Mouse (Mus musculus): ENCODE data around the gene Slc35f6. TPM values are rescaled to one million over a fixed set of nuclear protein-coding genes. Genes with fewer than 3 reads are reported as not detected.

Gene Slc35f6
- total RNA-seq, 2 experiments from 2014 or later: 13.3 to 15.4 TPM

GRCm38 (mm10) chr5:30621211-30621790, 26.4 kb upstream of the Slc35f6 start:
- DNase-seq: no peak

DNA sequence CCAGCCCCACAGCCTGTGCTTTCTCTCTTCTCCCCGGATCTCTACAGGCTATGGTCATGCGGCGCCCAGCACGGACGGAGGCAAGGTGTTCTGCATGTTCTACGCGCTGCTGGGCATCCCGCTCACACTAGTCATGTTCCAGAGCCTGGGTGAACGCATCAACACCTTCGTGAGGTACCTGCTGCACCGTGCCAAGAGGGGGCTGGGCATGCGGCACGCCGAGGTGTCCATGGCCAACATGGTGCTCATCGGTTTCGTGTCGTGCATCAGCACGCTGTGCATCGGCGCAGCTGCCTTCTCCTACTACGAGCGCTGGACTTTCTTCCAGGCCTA, 25.9 kb upstream of the Slc35f6 start:
- DNase-seq: no peak

- DNase-seq: peak; percentile 13
These were observed 25.4 kb upstream of the Slc35f6 start for GRCm38 (mm10) chr5:30622177-30622840.

DNA sequence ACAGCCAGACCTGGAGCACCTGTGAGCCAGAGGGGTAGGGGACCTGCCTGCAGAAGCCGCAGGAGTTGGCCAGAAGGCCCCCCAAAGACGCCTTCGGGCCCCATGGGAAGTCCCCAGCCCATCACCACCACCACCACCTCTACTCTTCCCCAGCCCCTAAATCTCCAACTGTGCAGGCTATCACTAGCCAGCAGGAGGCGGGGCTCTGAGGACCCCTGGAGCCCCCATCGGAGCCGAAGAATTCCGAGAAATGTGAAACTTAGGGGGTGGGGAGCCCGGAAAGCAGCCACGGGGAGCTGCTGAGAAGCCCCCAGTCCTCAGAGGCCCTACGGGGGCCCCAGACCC, 24.9 kb upstream of the Slc35f6 start:
- no peak for DNase-seq

- DNase-seq: no peak
These were observed 24.4 kb upstream of the Slc35f6 start for GRCm38 (mm10) chr5:30623380-30623779.

DNA sequence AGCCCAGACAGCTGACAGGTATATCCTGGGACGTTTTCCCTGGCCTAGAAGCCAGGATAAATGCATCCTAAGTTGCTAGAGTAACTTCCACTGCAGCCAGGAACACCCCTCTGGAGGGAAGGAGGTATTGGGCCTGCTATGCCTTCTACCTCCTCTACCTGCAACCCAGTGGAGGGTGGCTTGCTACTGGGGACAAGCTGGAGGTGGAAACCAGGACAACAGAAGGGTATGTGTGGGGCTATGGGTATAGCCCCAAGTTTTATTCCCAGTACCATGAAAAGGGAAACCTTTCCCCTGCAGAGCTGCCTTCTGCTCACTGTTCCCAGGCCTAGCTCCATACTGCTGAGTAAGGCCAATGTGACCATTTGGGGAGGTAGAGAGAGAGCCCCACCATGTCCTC, 23.4 kb upstream of the Slc35f6 start:
- no peak for DNase-seq

- no peak for DNase-seq
These were observed 22.8 kb upstream of the Slc35f6 start for GRCm38 (mm10) chr5:30624908-30625307.

GRCm38 (mm10) chr5:30625379-30625778, 22.4 kb upstream of the Slc35f6 start:
- DNase-seq: no peak

DNA sequence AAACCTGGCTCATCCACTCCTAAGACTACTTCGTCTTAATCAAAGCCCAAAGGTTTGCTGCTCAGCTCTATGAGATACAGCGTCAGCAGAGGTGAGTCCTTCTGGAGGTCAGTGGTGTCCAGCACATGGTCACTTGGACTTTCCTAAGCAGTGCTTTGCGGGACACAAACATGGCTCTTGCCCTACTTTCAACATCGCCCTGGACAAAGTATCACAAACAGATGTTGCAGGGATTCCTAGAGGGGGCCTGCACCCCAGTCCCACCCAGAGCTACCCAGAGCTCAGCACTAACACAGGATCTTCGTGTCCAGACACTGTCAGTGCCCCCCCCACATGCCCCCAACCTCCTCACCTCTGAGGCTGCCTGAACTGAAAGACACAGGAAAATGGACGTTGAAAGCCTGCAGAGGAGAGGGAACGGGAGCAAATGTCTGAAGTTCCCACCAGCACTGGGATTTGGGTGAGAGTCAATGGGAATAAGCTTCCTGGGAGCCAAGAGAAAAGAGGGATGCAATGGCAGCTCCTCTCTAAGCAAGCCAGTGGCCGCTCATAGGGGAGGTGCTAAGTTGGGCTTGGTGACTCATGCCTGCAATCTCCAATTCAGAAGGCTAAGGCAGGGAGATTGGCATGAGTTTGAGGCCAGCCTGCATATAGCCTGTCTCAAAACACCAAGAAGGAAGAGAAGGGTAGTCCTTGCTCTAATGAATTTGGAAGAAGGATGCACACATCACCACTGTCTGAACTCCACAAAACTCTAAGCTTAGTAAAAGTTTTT, 21.2 kb upstream of the Slc35f6 start:
- DNase-seq: no peak

DNA sequence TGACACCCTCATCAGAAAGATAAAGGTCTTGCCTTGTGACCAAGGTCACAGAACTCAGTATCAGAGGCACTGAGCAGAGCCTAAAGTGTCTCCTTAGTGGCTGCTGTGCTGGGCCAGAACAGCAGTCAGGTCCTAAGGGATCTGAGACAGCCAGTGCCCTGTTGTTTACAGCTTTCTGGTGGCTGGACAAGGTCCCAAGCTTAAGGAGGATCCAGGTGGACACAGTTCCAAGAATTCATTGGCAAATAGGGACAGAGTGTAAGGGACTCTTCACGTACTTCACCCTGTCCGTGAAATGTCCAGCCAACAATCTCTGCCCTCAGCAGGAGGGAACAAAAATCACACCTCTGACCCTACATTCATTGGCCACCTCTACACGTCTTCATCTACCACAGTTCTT, 19.2 kb upstream of the Slc35f6 start:
- DNase-seq: no peak

DNA sequence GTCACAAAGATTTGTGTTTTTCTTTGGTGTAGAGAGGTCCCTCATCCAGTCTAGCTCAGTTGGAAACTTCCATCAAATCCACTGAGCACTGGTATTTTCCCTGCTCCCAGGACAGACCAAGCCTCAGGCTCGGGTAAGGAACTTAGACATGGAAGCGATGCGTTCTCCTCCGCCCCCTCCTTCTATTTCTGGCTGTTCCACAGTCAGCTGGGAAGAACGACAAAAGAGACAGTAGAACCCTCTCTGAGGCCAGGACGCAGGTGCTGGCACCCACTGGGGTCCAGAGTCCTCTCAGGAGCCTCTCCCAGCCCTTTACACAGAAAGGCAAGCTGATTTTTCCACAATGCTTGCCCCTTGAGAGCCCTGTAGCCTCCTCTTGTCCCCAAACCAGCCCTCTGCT, 17.3 kb upstream of the Slc35f6 start:
- DNase-seq: no peak

DNA sequence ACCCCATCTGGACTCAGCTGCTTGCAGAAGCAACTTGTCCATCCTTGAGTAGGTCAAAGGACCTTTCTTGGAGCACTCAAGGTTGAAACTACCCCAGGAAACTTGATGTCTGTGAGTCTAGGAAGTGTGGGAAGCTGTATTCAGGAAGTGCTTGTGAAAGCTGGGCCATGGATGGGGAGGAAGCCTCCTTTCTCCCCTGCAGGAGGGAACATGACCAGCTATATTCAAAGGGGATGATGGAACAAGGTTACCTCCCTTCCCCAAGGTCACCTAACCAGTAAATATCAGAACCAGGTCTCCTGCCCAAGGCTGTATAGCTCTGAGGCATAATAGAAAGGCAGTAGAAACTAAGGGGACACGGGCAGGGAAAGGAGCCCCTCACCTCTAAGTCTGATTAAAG, 15.6 kb upstream of the Slc35f6 start:
- no peak for DNase-seq

DNA sequence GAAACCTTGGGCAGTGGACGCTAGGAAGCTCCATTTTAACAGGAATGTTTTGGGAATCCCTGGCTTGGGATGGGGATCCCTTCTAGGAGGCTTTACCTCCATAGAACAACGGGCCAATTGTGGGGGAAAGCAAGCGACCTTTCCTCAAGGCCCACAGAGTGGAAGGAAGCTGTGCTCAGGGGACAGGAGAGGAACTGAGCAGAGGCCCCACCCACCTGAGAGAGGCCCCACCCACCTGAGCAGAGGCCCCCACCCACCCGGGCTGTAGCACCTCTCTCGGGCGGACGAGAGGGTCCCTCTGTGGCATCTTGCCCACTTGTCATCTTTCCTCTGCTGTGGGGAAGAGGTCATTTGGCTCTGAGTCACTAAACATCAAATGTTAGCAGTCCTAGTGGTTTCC, 10.7 kb upstream of the Slc35f6 start:
- no peak for DNase-seq

DNA sequence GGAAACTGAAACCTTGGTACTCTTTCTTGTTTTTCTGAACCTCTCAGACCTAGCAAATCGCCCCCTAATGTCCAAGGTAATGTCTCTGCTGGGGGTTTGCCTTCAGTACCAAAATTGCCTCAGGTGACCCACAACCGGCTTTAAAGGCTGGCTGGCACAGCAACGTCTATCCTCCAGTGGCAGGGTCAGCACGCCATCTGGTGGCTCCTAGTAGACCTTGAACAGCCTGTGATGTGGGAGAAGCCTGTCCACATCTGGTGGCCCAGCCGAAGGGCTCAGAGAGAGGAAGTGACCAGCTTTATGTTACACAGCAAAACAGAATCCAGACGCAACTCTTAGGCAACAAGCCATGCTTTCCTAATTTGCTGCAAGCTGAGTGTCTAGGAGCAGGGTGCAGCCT, 9.7 kb upstream of the Slc35f6 start:
- peak; percentile 72 for DNase-seq

GRCm38 (mm10) chr5:30643477-30644179, 4.1 kb upstream of the Slc35f6 start:
- DNase-seq: no peak

DNA sequence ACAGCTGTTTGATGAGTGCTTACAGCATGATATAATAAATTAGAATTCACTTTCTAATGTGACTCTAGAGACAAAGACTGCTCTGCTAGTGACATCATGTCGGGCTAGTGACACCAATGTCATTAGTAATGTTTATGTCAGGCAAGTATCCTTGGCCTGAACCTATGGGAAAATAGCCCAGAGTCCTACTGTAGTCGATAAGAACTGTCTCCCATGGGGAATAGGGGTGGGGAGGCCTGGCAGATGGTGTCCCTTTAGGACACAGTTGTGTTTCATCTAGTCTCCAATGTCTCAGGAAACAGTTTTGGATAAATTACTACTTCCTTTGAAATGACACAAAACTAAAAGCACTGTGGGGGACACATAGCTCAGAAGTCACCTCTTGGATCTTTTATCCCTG, 1.7 kb upstream of the Slc35f6 start:
- no peak for DNase-seq

DNA sequence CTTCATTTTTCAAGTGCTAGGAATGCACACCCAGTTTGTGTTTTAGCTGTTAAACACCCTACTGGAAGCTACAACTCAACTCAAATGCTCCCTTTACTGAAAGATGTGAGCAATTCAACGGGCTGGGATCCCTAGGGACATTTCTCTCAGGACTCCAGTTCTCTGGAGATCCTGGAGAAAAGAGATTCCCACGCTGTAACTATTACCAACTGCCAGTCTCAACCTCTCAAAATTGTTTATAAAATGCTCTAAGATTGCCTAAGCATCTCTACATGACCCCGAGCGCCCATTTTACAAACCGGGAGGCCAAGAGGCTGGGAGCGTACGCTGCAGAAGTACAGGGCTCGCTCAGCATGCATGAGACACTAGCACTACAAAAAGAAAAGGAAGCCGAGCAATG, 337 bp upstream of the Slc35f6 start:
- DNase-seq: no peak

GRCm38 (mm10) chr5:30649558-30649957, 1.8 kb downstream of the Slc35f6 start:
- no peak for DNase-seq

GRCm38 (mm10) chr5:30650756-30651155, 3.0 kb downstream of the Slc35f6 start:
- no peak for DNase-seq

GRCm38 (mm10) chr5:30651554-30651953, 3.8 kb downstream of the Slc35f6 start:
- DNase-seq: no peak

GRCm38 (mm10) chr5:30653246-30653645, 5.5 kb downstream of the Slc35f6 start:
- DNase-seq: no peak

GRCm38 (mm10) chr5:30655042-30655441, 7.3 kb downstream of the Slc35f6 start:
- no peak for DNase-seq

DNA sequence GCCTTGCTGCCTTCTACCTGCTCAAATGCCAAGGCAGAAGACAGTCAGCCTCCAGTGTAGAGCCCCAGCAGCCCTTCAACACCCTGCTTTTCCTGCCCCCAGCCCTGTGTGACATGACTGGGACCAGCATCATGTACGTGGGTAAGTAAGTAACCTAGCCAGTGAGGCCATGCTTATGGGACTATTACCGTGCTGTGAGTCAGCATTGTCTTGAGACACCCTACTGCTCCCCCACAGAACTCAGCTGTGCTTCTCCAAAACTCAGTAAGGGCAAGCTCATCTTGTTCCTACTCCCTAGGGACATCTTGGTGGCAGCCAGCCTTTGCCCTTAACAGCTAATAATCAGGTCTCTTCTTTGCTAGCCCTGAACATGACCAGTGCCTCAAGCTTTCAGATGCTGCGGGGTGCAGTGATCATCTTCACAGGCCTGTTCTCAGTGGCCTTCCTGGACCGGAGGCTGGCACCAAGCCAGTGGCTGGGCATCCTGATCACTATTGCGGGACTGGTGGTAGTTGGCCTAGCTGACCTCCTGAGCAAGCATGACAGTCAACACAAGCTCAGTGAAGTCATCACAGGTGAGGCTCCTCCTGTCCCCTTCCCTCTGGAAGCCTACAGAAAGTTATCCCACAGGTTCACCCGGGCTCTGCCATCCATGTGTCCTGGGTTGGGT, 7.9 kb downstream of the Slc35f6 start:
- no peak for DNase-seq

All from gastrocnemius, postnatal 10 days (tissue).